Mouse (Mus musculus) 3T3-L1 (cell line): Measurements from ENCODE around the gene Pmepa1.

Experiments used
- DNase-seq: peaks from one replicate; pipeline ENCODE4 v3.0.0-alpha.2; 2015; ENCODE audit warnings: low read depth, low spot score

Pmepa1 gene

GRCm38 (mm10) chr2:173276859-173277258, 526 bp upstream of the Pmepa1 start:
- DNase-seq: no peak

GRCm38 (mm10) chr2:173275343-173276201, 761 bp downstream of the Pmepa1 start:
- peak; percentile 76 for DNase-seq

GRCm38 (mm10) chr2:173274428-173275342, 1.6 kb downstream of the Pmepa1 start:
- peak; percentile 43 for DNase-seq

- DNase-seq: no peak
Observed at GRCm38 (mm10) chr2:173273885-173274284, 2.4 kb downstream of the Pmepa1 start.

- no peak for DNase-seq
Observed at GRCm38 (mm10) chr2:173272354-173272900, 3.9 kb downstream of the Pmepa1 start.

GRCm38 (mm10) chr2:173271541-173271940, 4.8 kb downstream of the Pmepa1 start:
- no peak for DNase-seq

GRCm38 (mm10) chr2:173270601-173271248, 5.6 kb downstream of the Pmepa1 start:
- DNase-seq: no peak

GRCm38 (mm10) chr2:173270196-173270595, 6.1 kb downstream of the Pmepa1 start:
- DNase-seq: no peak

- no peak for DNase-seq
Observed at GRCm38 (mm10) chr2:173267562-173267961, 8.8 kb downstream of the Pmepa1 start.

- peak; percentile 74 for DNase-seq
Observed at GRCm38 (mm10) chr2:173266349-173267112, 9.8 kb downstream of the Pmepa1 start.

- DNase-seq: no peak
Observed at GRCm38 (mm10) chr2:173265468-173266265, 10.7 kb downstream of the Pmepa1 start.

GRCm38 (mm10) chr2:173264467-173265128, 11.7 kb downstream of the Pmepa1 start:
- peak; percentile 50 for DNase-seq

- DNase-seq: peak; percentile 95
Observed at GRCm38 (mm10) chr2:173263636-173264330, 12.6 kb downstream of the Pmepa1 start.

GRCm38 (mm10) chr2:173261497-173261896, 14.8 kb downstream of the Pmepa1 start:
- peak; percentile 78 for DNase-seq

- peak; percentile 43 for DNase-seq
Observed at GRCm38 (mm10) chr2:173258459-173259091, 17.8 kb downstream of the Pmepa1 start.

GRCm38 (mm10) chr2:173257610-173258009, 18.7 kb downstream of the Pmepa1 start:
- DNase-seq: peak; percentile 95

- no peak for DNase-seq
Observed at GRCm38 (mm10) chr2:173256552-173256949, 19.8 kb downstream of the Pmepa1 start.
